Mouse (Mus musculus): ENCODE measurements at regions not wholly inside any gene's neighbourhood (a gene's known extent, or its start where the extent isn't known, plus 50 kb on each side); places are given as distances from the start of the nearest gene placed in this dataset.
A peak's percentile ranks its signal among the peaks of the same experiment; 100 is the strongest.

DNA sequence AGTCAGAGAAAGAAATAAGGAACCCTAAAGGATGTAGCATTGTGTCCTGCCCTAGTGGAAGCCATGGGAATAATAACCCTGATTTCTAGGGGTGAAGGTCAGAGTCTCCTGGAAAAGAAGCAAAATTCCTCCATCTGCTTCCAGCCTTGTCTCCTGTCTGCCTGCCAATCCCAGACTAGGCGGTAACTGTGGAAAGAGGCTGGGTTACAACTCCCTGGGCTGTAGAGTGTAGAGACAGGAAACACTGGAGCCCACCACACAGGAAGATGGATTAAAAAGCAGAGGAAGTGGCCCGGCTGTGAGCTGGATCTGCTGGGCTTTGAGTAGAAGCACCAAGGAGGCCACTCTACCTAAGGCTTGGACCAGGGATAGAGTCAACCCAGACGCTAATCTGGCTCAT, 200.7 kb upstream of the Pabpc6 start:
- DNase-seq: no peak
- intact Hi-C loops (cut with DNase I): no loop called here

DNA sequence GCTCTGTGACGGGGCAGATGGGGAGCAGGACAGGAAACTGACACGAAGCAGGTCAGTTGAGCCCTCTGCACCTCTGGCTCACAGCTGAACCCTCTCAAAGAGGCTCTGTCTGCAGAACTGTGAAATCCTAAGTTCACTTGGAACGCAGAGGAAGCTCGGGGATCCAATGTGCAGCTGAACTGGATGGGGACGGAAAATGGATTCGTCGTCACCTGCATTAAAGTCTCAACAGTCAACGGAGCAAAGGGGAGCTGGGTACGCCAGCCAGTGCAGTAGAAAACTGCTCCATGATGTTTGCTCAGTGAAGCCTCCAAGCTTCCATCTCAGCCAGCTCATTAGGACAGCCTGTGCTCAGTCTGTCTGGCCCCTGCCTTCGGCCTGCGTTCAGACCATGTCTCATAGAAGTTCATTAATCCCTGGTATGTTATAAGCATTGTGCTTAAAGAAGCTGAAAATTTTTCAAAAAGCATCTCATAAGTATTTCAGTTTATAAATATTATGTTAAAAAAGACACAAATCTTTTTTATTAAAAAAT, 199.3 kb upstream of the Pabpc6 start:
- intact Hi-C loops (cut with DNase I): no loop called here
- no peak for DNase-seq

- no peak for DNase-seq
- intact Hi-C loops (cut with DNase I): no loop called here
Measured at GRCm38 (mm10) chr17:9864254-9864653, 194.7 kb upstream of the Pabpc6 start.

DNA sequence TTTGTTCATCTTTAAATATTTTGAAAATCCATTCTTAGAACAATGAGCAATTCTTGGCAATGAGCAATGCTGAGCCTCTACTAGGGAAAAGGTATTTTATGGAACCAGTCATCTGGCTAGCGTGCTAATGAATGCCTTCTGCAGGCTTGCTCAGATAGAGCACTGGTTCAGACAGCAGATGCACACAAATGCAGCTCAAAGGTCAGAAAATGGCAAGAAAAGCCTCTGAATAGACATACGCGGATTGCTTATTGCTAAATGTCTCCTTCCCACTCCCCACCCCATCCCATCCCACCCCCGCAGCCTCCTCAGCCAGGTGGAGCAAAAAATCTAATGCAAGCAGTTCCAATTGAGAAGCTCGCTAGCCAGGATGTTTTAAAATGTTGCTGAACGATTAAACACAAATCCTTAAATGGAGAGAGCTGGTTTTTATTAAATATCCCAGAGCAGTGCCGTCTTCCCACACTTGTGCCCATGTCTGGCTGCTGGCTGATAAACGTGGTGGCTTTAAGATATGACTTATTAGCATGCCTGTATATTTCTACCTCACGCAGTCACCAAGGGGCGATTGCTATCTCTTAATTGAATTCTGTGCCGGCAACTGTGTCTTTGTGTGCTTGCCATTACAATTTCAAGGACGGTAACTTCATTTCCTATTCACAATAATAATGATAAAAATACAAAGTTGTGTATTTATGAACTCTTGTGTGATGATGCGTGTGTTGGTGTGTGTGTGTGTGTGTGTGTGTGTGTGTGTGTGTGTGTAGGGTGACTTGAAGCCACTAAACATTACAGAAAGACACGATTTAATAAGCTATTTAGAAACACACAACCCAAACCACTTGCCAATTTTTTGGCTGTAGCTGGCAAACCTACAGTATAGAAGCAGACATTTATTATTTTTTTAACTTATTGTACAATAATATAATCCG, 192.7 kb upstream of the Pabpc6 start:
- no peak for DNase-seq
- intact Hi-C loops (cut with DNase I): no loop called here

DNA sequence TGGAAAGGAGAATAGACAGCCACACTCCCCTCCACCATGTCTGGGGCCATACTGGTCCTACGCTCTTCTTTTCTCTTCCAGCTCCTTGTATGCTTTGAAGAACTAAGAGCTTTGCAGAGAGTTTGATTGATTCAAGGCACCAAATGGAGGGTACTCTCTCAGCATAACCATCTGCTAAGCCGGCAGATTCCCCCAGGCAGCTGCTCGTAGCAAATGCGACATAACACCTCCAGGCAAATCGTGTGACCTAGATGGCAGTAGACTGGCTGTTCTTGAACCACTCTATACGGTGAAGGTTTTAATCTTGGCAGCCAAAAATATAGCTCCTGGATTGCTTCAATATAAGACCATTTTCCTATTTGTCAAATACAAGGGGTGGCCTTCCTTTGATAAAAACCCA, 191.8 kb upstream of the Pabpc6 start:
- intact Hi-C loops (cut with DNase I): no loop called here
- no peak for DNase-seq

DNA sequence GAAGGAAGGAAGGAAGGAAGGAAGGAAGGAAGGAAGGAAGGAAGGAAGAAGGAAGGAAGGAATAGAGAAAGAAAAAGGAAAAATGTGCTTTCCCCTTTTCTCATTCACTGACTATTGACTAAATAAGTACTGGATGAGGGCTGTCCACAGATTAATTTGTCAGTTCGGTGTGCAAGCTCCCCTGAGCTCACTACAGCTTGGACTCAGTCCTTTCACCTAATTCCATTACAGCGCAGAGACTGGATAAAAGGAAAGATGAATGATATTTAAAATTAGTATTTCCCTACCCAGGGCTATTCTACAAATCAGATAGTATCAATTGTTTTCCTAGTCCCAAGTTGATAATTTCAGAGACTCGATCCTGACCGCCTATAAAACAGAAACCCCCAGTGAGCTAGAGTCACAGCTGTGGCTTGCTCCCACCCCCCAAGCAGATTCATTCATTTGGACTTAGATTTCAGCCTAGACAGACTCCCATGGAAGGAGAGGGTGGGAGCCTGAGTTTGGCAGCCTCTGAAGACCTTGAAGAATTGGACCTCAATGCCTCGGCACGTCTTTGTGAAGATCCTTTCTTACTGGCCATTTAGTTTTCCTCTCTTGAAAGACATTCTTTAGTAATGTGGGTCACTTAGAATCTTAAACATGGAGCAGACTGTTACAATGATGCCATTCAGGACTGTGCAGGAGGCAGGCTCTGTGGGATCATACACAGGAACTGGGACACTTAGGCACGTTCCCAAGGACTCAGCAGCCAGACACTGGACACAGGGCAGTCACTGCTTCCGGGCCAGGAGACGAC, 179.2 kb upstream of the Pabpc6 start:
- intact Hi-C loops (cut with DNase I): loop anchor here (10.0 kb wide), 1 partner anchor 646 kb away; no protein-coding TSS in a partner anchor
- no peak for DNase-seq

- DNase-seq: peak in 1 of 2 experiments; percentile 11
Measured at GRCm38 (mm10) chr17:9845451-9846075, 176.0 kb upstream of the Pabpc6 start.

GRCm38 (mm10) chr17:9841103-9841502, 171.6 kb upstream of the Pabpc6 start:
- intact Hi-C loops (cut with DNase I): loop anchor here (10.0 kb wide), 1 partner anchor 654 kb away; no protein-coding TSS in a partner anchor
- no peak for DNase-seq

More at GRCm38 (mm10) chr17:9845451-9846075, 176.0 kb upstream of the Pabpc6 start:
- intact Hi-C loops (cut with DNase I): loop anchor here (10.0 kb wide), 1 partner anchor 649 kb away; no protein-coding TSS in a partner anchor

- no peak for DNase-seq
- intact Hi-C loops (cut with DNase I): no loop called here
Measured at GRCm38 (mm10) chr17:9839256-9839655, 169.7 kb upstream of the Pabpc6 start.

GRCm38 (mm10) chr17:9836995-9837842, 167.7 kb upstream of the Pabpc6 start:
- intact Hi-C loops (cut with DNase I): no loop called here
- no peak for DNase-seq

DNA sequence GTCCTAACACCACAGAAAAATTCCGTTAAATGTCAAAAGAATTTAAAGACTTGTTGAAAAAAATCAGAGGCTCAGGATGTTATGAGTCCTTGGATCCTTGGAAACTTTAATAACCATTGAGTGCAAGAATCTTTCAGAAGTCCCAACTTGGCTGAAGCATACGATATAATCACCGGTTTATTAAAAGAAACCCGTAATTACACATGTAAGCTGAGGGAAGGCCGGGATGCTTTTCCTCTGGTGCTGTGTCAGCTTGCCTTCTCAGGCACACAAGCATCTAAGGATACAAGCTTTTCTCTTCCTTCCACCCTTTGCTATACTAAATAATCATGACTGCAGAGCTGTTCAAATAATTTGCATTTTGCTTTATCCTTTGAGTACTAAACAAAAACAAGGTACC, 160.4 kb upstream of the Pabpc6 start:
- intact Hi-C loops (cut with DNase I): no loop called here
- no peak for DNase-seq

- intact Hi-C loops (cut with DNase I): no loop called here
- DNase-seq: no peak
Measured at GRCm38 (mm10) chr17:9821358-9821757, 151.8 kb upstream of the Pabpc6 start.

GRCm38 (mm10) chr17:9817056-9817455, 147.5 kb upstream of the Pabpc6 start:
- no peak for DNase-seq

GRCm38 (mm10) chr17:9797069-9797468, 127.6 kb upstream of the Pabpc6 start:
- DNase-seq: no peak
- intact Hi-C loops (cut with DNase I): no loop called here

More at GRCm38 (mm10) chr17:9817056-9817455, 147.5 kb upstream of the Pabpc6 start:
- intact Hi-C loops (cut with DNase I): no loop called here

- DNase-seq: no peak
- intact Hi-C loops (cut with DNase I): no loop called here
Measured at GRCm38 (mm10) chr17:9796225-9796988, 126.9 kb upstream of the Pabpc6 start.

GRCm38 (mm10) chr17:9778866-9779265, 109.3 kb upstream of the Pabpc6 start:
- intact Hi-C loops (cut with DNase I): no loop called here
- no peak for DNase-seq

- no peak for DNase-seq
- intact Hi-C loops (cut with DNase I): no loop called here
Measured at GRCm38 (mm10) chr17:9777165-9777564, 107.6 kb upstream of the Pabpc6 start.

- intact Hi-C loops (cut with DNase I): no loop called here
- no peak for DNase-seq
Measured at GRCm38 (mm10) chr17:9776286-9777016, 106.9 kb upstream of the Pabpc6 start.
